Mouse (Mus musculus): ENCODE measurements around the gene Gja5. TPM values are rescaled to one million over a fixed set of nuclear protein-coding genes. Genes with fewer than 3 reads are reported as not detected.

Gene Gja5
- polyA plus RNA-seq, 1 experiment from 2014 or later: 14.0 TPM

- H3K4me1 ChIP-seq: peaks cover 21% of the 10 kb centered on the region
- no peaks in the 10 kb centered on the region for H3K36me3 ChIP-seq
- peak; percentile 36 for DNase-seq (ENCODE audit: low spot score)
- no peaks in the 10 kb centered on the region for H3K9me3 ChIP-seq (replicated peaks)
- 31% methylated on average over 6 of the region's 6 CpGs for WGBS
- H3K4me3 ChIP-seq: no peak overlapping the region
- H3K27me3 ChIP-seq (ENCODE audit: low read depth, poor library complexity, severe bottlenecking): no peaks in the 10 kb centered on the region
- no peak overlapping the region for H3K27ac ChIP-seq
Observed at GRCm38 (mm10) chr3:96997770-96998169, 93.3 kb downstream of the Gja5 start.

GRCm38 (mm10) chr3:97003111-97003510, 98.6 kb downstream of the Gja5 start:
- no peaks in the 10 kb centered on the region for H3K9me3 ChIP-seq (replicated peaks)
- no peaks in the 10 kb centered on the region for H3K36me3 ChIP-seq
- no peak overlapping the region for H3K27ac ChIP-seq
- H3K27me3 ChIP-seq (ENCODE audit: low read depth, poor library complexity, severe bottlenecking): no peaks in the 10 kb centered on the region
- peaks cover 10% of the 10 kb centered on the region for H3K4me1 ChIP-seq
- no peak for DNase-seq (ENCODE audit: low spot score)
- H3K4me3 ChIP-seq: no peak overlapping the region
- WGBS: 94% methylated on average over 10 of the region's 10 CpGs

GRCm38 (mm10) chr3:97004509-97004908, 100.0 kb downstream of the Gja5 start:
- H3K4me1 ChIP-seq: no peaks in the 10 kb centered on the region
- no peaks in the 10 kb centered on the region for H3K36me3 ChIP-seq
- 81% methylated on average over 4 of the region's 4 CpGs for WGBS
- no peak overlapping the region for H3K27ac ChIP-seq
- no peak for DNase-seq (ENCODE audit: low spot score)
- H3K27me3 ChIP-seq (ENCODE audit: low read depth, poor library complexity, severe bottlenecking): no peaks in the 10 kb centered on the region
- no peaks in the 10 kb centered on the region for H3K9me3 ChIP-seq (replicated peaks)
- H3K4me3 ChIP-seq: no peak overlapping the region

- H3K4me3 ChIP-seq: no peak overlapping the region
- DNase-seq (ENCODE audit: low spot score): no peak
- no peaks in the 10 kb centered on the region for H3K4me1 ChIP-seq
- WGBS: 72% methylated on average over 3 of the region's 3 CpGs
- H3K27me3 ChIP-seq (ENCODE audit: low read depth, poor library complexity, severe bottlenecking): no peaks in the 10 kb centered on the region
- no peaks in the 10 kb centered on the region for H3K36me3 ChIP-seq
- no peak overlapping the region for H3K27ac ChIP-seq
- no peaks in the 10 kb centered on the region for H3K9me3 ChIP-seq (replicated peaks)
Observed at GRCm38 (mm10) chr3:97007010-97007448, 102.5 kb downstream of the Gja5 start.

- Histone ChIP-seq H3K27ac (no peak overlapping the region), H3K36me3 (no peaks in the 10 kb centered on the region), H3K27me3 (ENCODE audit: low read depth, poor library complexity, severe bottlenecking) (peaks cover 6% of the 10 kb centered on the region; the same call in 1 of the 2 replicates), H3K9me3 (replicated peaks) (no peaks in the 10 kb centered on the region), H3K4me3 (no peak overlapping the region), H3K4me1 (peaks cover 11% of the 10 kb centered on the region; the same call in 1 of the 2 replicates)
- WGBS: 57% methylated on average over 5 of the region's 5 CpGs
- DNase-seq (ENCODE audit: low spot score): no peak
Observed at GRCm38 (mm10) chr3:97025226-97025625, 120.7 kb downstream of the Gja5 start.

- Histone ChIP-seq H3K4me3 (peak overlapping the region; percentile 47), H3K4me1 (peaks cover 14% of the 10 kb centered on the region), H3K27me3 (ENCODE audit: low read depth, poor library complexity, severe bottlenecking) (peaks cover 43% of the 10 kb centered on the region), H3K36me3 (no peaks in the 10 kb centered on the region), H3K9me3 (replicated peaks) (no peaks in the 10 kb centered on the region), H3K27ac (0 out of 2 replicates have a peak overlapping the region, but pooled peaks have one; percentile 37)
- 1% methylated on average over 10 of the region's 10 CpGs for WGBS
- DNase-seq (ENCODE audit: low spot score): peak; percentile 40
Observed at GRCm38 (mm10) chr3:97032053-97032496, 127.6 kb downstream of the Gja5 start.

GRCm38 (mm10) chr3:97035558-97035957, 131.1 kb downstream of the Gja5 start:
- DNase-seq (ENCODE audit: low spot score): no peak
- Histone ChIP-seq H3K4me3 (no peak overlapping the region), H3K27me3 (ENCODE audit: low read depth, poor library complexity, severe bottlenecking) (peaks cover 36% of the 10 kb centered on the region), H3K4me1 (peaks cover 21% of the 10 kb centered on the region), H3K9me3 (replicated peaks) (no peaks in the 10 kb centered on the region), H3K36me3 (no peaks in the 10 kb centered on the region), H3K27ac (no peak overlapping the region)
- WGBS: 86% methylated on average over 3 of the region's 3 CpGs

- Histone ChIP-seq H3K9me3 (replicated peaks) (no peaks in the 10 kb centered on the region), H3K36me3 (no peaks in the 10 kb centered on the region), H3K4me3 (no peak overlapping the region), H3K27me3 (ENCODE audit: low read depth, poor library complexity, severe bottlenecking) (peaks cover 21% of the 10 kb centered on the region), H3K4me1 (peaks cover 12% of the 10 kb centered on the region), H3K27ac (no peak overlapping the region)
- 70% methylated on average over 6 of the region's 6 CpGs for WGBS
- no peak for DNase-seq (ENCODE audit: low spot score)
Observed at GRCm38 (mm10) chr3:97037119-97037518, 132.6 kb downstream of the Gja5 start.

- no peaks in the 10 kb centered on the region for H3K27me3 ChIP-seq (ENCODE audit: low read depth, poor library complexity, severe bottlenecking)
- peaks cover 17% of the 10 kb centered on the region for H3K4me1 ChIP-seq
- DNase-seq (ENCODE audit: low spot score): no peak
- H3K27ac ChIP-seq: no peak overlapping the region
- WGBS: 85% methylated on average over 6 of the region's 6 CpGs
- H3K36me3 ChIP-seq: no peaks in the 10 kb centered on the region
- H3K9me3 ChIP-seq (replicated peaks): no peaks in the 10 kb centered on the region
- no peak overlapping the region for H3K4me3 ChIP-seq
Observed at GRCm38 (mm10) chr3:97039721-97040120, 135.2 kb downstream of the Gja5 start.

GRCm38 (mm10) chr3:97044188-97044587, 139.7 kb downstream of the Gja5 start:
- WGBS: 65% methylated on average over 5 of the region's 5 CpGs
- Histone ChIP-seq H3K27me3 (ENCODE audit: low read depth, poor library complexity, severe bottlenecking) (no peaks in the 10 kb centered on the region), H3K9me3 (replicated peaks) (no peaks in the 10 kb centered on the region), H3K27ac (no peak overlapping the region), H3K4me3 (no peak overlapping the region), H3K4me1 (peaks cover 11% of the 10 kb centered on the region), H3K36me3 (no peaks in the 10 kb centered on the region)
- DNase-seq (ENCODE audit: low spot score): no peak

- 85% methylated on average over 4 of the region's 4 CpGs for WGBS
- no peaks in the 10 kb centered on the region for H3K36me3 ChIP-seq
- no peaks in the 10 kb centered on the region for H3K27me3 ChIP-seq (ENCODE audit: low read depth, poor library complexity, severe bottlenecking)
- H3K9me3 ChIP-seq (replicated peaks): no peaks in the 10 kb centered on the region
- H3K4me3 ChIP-seq: no peak overlapping the region
- no peak for DNase-seq (ENCODE audit: low spot score)
- H3K4me1 ChIP-seq: peaks cover 25% of the 10 kb centered on the region
- no peak overlapping the region for H3K27ac ChIP-seq
Observed at GRCm38 (mm10) chr3:97047757-97048156, 143.3 kb downstream of the Gja5 start.

GRCm38 (mm10) chr3:97048360-97048759, 143.9 kb downstream of the Gja5 start:
- no peak overlapping the region for H3K4me3 ChIP-seq
- H3K27me3 ChIP-seq (ENCODE audit: low read depth, poor library complexity, severe bottlenecking): no peaks in the 10 kb centered on the region
- no peaks in the 10 kb centered on the region for H3K36me3 ChIP-seq
- peaks cover 25% of the 10 kb centered on the region for H3K4me1 ChIP-seq
- H3K27ac ChIP-seq: no peak overlapping the region
- H3K9me3 ChIP-seq (replicated peaks): no peaks in the 10 kb centered on the region
- no peak for DNase-seq (ENCODE audit: low spot score)

- WGBS: 27% methylated on average over 13 of the region's 13 CpGs
- no peak overlapping the region for H3K4me3 ChIP-seq
- H3K27me3 ChIP-seq (ENCODE audit: low read depth, poor library complexity, severe bottlenecking): no peaks in the 10 kb centered on the region
- H3K9me3 ChIP-seq (replicated peaks): no peaks in the 10 kb centered on the region
- no peaks in the 10 kb centered on the region for H3K36me3 ChIP-seq
- H3K27ac ChIP-seq: no peak overlapping the region
- no peak for DNase-seq (ENCODE audit: low spot score)
- peaks cover 14% of the 10 kb centered on the region for H3K4me1 ChIP-seq
Observed at GRCm38 (mm10) chr3:97051264-97051744, 146.8 kb downstream of the Gja5 start.
